Mouse (Mus musculus) Patski (cell line): ENCODE measurements around the gene Dll3. TPM values are rescaled to one million over a fixed set of nuclear protein-coding genes. Genes with fewer than 3 reads are reported as not detected.
A peak's percentile ranks its signal among the peaks of the same experiment; 100 is the strongest.

ENCODE experiments used
- ATAC-seq: fragments of 100-300 bp; one replicate; pipeline ENCODE4 v1.8.0; 2021
- CTCF ChIA-PET: fragments of 350-600 bp; sonication (Branson Sonifier 250); formaldehyde crosslinking; loops from one replicate; lab custom pipeline; 2022; ENCODE audit warnings: inconsistent platforms; lab: Charles Lee
- POLR2A ChIA-PET: fragments of 350-600 bp; sonication (Branson Sonifier 250); formaldehyde crosslinking; loops from one replicate; lab custom pipeline; 2022; ENCODE audit warnings: antibody characterized with exemption, inconsistent platforms; lab: Charles Lee
- DNase-seq: peaks from one replicate; pipeline ENCODE4 v3.0.0-alpha.2; 2011; ENCODE audit warnings: low read depth, low spot score
- H3K27me3 ChIP-seq: fragments of 371-371 bp; one replicate; pipeline ENCODE4 v1.5.1; 2021
- CTCF ChIP-seq: fragments of 100-300 bp; IDR thresholded peaks from one replicate; pipeline ENCODE4 v1.5.1; 2021
- in situ Hi-C: fragments of 300-500 bp; cut with MboI; formaldehyde crosslinking; loops from 3 replicates; pipeline ENCODE4 v1.11.1; 2018; ENCODE audit warnings: low pct_unique_long_range_greater_than_20kb, mixed read lengths
- polyA plus RNA-seq: library from polyadenylated mRNA; unstranded; gene quantifications from one replicate; pipeline ENCODE4 v1.2.3, GENCODE M21; 2021

Dll3 gene
- polyA plus RNA-seq, 1 experiment from 2014 or later = 0.35 TPM

DNA sequence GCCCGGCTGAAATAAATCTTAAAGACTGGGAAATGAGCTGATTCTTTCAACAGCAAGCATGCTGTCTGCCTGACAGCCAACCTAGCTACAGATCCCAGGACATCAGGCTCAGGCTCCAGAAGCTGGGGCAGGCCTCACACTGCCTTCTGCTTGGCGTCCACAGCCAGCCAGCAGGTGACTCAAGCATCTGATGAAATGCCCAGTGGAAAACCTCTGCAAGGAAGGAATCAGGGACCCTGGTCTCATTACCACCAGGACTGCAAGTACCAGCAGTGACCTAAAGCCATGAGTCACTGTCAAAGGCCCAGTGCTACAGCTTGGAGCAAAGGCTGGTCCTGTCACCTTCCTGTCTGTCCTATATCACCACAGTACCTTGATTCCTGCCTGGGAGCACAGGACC, 33.4 kb upstream of the Dll3 start:
- no peak for TF ChIP-seq CTCF
- CTCF ChIA-PET = interaction anchor here (1.6 to 1.7 kb wide), 2 partner anchors 9 kb away, joined by 6 to 7 read pairs; no protein-coding TSS in a partner anchor
- in situ Hi-C loops = no loop called here
- ATAC-seq (no peak), DNase-seq (no peak)
- POLR2A ChIA-PET = interaction anchor here (1.1 kb wide), 1 partner anchor 22 kb away, joined by 3 read pairs; no protein-coding TSS in a partner anchor
- H3K27me3 ChIP-seq = no peaks in the 10 kb centered on the region

DNA sequence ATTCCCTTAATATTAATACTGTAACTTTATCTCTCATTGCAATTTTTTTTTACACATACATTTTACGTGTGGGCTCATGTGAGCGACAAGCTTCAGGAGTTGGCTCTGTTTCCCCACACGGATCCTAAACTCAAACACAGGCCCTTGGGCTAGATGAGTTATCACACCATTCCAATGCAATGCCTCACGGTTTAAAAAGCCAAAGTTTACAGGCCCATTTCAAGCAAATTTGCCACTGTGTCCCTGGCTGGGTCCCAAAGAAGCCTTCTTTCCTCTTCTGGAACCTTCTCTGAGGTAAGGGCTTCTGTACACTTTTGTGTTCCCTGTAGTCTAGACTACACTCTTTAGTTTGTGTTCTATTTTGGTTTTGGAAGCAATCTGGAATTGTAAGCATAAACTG, 32.5 kb upstream of the Dll3 start:
- in situ Hi-C loops = no loop called here
- POLR2A ChIA-PET = no interaction called here
- TF ChIP-seq CTCF = no peak
- CTCF ChIA-PET = interaction anchor here (1.6 to 1.7 kb wide), 2 partner anchors 8 to 10 kb away, joined by 6 to 7 read pairs; no protein-coding TSS in a partner anchor
- no peaks in the 10 kb centered on the region for H3K27me3 ChIP-seq
- no peak for DNase-seq
- ATAC-seq = no peak

DNA sequence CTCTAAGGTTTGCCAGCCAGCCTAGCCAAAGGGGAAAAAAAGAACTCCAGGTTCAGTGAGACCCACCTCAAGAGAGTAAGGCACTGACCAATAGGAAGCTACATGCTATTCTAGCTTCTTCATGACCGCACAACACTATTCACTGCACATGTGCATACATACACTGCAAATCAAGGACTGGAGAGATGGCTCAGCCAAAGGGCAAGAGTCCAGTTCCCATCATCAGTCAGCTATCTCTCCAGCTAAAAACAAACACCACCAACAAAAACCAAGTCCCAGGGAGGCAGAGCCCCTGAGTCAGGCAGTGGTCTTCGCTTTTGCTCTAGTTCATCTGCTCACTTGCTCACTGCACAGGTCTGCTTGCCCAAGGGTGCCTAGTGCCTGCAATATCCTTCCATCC, 26.2 kb upstream of the Dll3 start:
- no peak for TF ChIP-seq CTCF

DNA sequence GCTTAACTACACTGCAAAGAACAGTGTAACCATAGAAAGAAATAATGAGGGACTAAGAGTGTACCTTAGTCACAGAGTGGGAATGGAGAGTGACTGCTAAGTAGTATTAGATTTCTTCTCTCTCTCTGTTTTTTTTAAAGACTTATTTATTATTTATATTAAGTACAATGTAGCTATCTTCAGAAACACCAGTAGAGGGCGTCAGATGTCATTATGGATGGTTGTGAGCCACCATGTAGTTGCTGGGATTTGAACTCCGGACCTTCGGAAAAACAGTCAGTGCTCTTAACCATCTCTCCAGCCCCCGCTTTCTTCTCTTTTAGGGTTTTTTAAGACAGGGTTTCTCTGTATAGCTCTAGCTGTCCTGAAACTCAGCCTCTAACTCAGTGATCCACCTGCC, 24.4 kb upstream of the Dll3 start:
- ChIA-PET POLR2A (no interaction called here), CTCF (interaction anchor here (0.7 to 1.5 kb wide), 5 partner anchors 9 to 18 kb away, joined by 3 to 7 read pairs (median 6); no protein-coding TSS in a partner anchor)
- in situ Hi-C loops = no loop called here
- ATAC-seq = no peak
- no peaks in the 10 kb centered on the region for H3K27me3 ChIP-seq
- TF ChIP-seq CTCF = no peak
- no peak for DNase-seq

More for the DNA sequence above, 26.2 kb upstream of the Dll3 start:
- ChIA-PET CTCF (interaction anchor here (1.0 kb wide), 1 partner anchor 17 kb away, joined by 4 read pairs; no protein-coding TSS in a partner anchor), POLR2A (no interaction called here)
- no peaks in the 10 kb centered on the region for H3K27me3 ChIP-seq
- in situ Hi-C loops = no loop called here
- DNase-seq (no peak), ATAC-seq (no peak)

DNA sequence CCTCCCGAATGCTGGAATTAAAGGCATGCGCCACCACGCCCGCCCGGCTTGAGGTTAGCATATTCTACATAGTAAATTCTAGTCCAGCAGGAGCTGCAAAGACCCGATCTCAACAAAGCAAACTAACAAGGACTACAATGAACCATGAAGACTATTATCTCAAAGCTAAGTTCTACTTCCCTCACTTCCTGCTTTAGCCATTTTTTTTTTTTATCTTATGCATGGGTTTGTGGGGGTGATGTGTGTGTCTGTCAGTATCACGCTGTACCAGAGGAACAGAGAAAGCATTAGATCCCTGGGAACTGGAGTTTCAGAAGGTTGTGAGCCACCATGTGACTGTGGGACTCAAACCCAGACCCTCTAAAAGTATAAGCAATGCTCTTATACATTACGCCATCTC, 23.3 kb upstream of the Dll3 start:
- ChIA-PET POLR2A (no interaction called here), CTCF (interaction anchor here (1.5 kb wide), 1 partner anchor 14 kb away, joined by 4 read pairs; no protein-coding TSS in a partner anchor)
- ATAC-seq (no peak), DNase-seq (no peak)
- in situ Hi-C loops = no loop called here
- no peaks in the 10 kb centered on the region for H3K27me3 ChIP-seq
- no peak for TF ChIP-seq CTCF

DNA sequence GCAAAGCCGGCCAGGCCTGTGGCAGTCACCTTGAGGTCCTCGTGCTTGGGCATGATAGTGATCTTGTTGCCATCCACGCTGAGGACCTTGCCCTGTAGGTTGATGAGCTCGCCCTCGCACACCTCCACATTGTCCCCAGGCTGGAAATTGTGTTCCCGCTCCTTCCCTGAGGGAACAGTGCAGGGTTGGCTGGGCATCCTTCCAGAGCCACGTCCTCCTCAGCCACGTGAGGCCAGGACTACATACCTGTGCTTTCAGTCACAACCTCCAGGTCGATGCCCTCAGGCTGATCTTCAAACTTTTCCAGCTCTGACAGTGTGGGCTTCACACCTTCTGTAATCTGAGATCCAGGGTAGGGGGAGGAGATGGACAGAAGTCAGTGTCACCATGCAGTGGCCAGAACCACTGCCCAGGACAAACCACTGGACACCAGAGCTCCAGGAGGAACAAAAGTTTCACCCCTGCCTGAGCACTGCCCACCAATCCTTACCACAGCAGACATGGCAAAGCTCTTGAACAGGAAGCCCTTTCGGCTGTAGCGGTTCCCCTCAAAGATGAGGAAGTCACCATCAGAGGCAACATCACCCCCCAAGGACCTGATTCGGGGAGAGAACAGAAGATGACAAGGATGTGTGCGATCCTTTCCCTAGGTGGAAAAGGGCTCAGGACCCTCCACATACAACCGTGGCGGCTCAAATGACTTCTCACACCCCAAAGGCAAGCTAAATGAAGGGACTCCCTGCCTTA, 20.1 kb upstream of the Dll3 start:
- DNase-seq (no peak), ATAC-seq (no peak)
- ChIA-PET CTCF (interaction anchor here (1.7 to 2.1 kb wide), 2 partner anchors 17 to 23 kb away, joined by 7 read pairs; partner anchors contain the start of gene Supt5), POLR2A (interaction anchor here (1.5 kb wide), 1 partner anchor 11 kb away, joined by 3 read pairs; no protein-coding TSS in a partner anchor)
- no peaks in the 10 kb centered on the region for H3K27me3 ChIP-seq
- in situ Hi-C loops = no loop called here
- no peak for TF ChIP-seq CTCF

DNA sequence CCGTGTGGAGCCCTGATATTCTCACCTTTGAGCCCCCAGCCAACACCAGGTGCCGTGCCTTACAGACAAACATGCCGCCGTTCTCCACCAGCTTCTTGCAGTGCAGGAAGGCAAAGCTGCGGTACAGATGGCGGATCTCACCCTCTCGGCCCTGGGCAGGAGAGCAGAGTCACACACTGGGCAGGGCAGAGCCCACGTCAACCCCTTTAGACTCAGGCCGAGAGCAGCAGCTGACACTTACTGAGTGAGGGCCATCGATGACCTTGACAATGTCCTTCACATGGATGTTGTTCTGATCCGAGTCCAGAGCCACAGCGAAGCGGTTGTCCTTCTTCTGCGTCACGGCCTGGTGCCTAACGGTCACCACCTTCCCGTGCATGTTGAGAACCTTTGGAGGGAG, 16.7 kb upstream of the Dll3 start:
- H3K27me3 ChIP-seq = no peaks in the 10 kb centered on the region
- no peak for ATAC-seq
- POLR2A ChIA-PET = no interaction called here
- CTCF ChIA-PET = interaction anchor here (1.1 to 1.4 kb wide), 2 partner anchors 15 to 26 kb away, joined by 3 read pairs; no protein-coding TSS in a partner anchor
- no peak for DNase-seq
- in situ Hi-C loops = no loop called here
- no peak for TF ChIP-seq CTCF

DNA sequence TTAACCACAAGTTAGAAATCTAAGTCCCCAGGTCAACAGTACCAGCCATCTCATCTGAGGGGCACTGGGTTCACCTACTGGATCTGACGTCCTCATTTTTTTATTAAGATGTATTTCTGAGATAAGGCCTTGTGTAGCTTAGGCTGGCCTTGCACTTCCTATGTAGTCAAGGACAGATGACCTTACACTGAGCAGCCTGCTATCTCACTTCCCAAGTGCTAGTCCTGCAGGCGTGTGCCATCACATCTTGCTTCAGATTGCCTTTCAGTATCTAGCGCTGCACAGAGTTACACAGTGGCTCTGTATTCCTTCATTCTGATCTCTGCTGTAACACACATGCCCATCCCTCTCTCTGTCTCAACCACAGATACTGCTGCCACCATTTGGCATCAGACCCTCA, 16.0 kb upstream of the Dll3 start:
- in situ Hi-C loops = no loop called here
- ATAC-seq (no peak), DNase-seq (no peak)
- no peaks in the 10 kb centered on the region for H3K27me3 ChIP-seq
- CTCF ChIA-PET = interaction anchor here (1.4 kb wide), 1 partner anchor 27 kb away, joined by 3 read pairs; no protein-coding TSS in a partner anchor
- no peak for TF ChIP-seq CTCF
- POLR2A ChIA-PET = no interaction called here

DNA sequence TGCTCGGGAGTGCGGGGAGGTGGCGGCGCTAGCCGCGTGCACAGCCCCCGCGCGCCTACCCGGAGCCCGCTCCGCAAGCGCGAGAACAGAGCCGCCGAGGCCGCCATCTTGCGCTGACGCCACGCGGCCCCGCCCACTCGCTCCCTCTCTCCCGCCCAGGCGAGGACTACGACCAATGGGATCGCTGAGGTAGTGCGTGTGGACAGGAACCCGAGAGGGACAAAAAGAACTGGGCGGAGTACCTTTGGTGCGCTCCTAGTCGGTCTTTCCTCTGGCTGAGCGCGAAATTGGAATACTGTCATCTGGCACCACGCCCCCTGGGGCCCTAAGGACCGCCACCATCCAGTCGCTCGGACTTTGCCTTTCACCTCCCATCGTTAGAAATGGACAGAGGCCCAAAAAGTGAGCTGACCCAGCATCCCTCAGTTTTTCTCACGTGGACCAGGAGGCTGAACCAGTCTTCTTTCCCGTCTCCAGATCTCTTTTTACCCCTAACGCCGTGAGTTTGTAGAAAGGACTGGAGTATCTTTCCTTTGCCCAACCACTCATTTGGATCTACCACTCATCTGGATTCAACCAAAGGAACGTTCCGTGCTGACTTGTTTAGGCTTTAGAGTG, 10.0 kb upstream of the Dll3 start, which contains the start of gene Timm50:
TSS of gene Timm50 (minus strand) at position 147 of the 618 bp plus-strand sequence.
- in situ Hi-C loops = no loop called here
- ChIA-PET CTCF (no interaction called here), POLR2A (interaction anchor here (0.6 kb wide), 1 partner anchor 515 kb away, joined by 3 read pairs; no protein-coding TSS in a partner anchor)
- no peaks in the 10 kb centered on the region for H3K27me3 ChIP-seq
- no peak for TF ChIP-seq CTCF
- DNase-seq (peak; percentile 77), ATAC-seq (peak; percentile 81)

DNA sequence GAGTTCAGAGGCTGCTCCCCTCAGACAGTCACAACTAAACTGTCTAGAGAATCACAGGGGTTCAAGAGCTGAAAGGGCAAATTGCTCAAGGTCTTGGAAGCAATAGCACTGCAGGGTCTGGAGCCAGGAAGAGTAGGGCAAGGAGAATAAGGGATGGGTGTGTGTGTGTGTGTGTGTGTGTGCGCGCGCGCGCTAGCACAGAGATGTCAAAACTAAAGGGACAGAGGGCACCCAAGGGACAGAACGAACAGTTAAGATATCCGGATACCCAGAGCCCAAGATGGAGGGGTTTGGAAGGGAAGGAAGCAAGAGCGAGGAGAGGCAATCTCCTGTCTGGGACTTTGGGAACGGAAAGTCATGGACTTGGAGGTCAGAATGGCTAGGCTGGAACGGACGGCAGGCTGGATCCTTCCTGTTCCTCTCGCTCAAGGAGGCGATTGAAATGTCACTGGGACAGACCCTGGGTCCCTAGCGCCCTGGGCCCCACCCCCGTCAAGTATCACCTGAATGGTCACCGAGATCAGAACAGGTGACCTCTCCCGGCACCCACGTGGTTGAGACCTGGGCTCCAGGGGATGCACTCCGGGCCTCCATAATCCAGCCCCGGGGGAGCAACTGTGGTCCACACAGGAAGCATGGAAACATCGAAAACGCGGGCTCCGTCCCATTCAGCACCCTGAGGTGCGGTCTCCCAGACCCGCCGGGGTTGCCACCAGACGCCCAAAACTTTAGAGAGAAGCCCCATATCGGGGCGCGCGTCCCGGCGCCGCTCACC, 9.3 kb upstream of the Dll3 start:
- in situ Hi-C loops = no loop called here
- ATAC-seq (peak; percentile 27), DNase-seq (no peak)
- no peak for TF ChIP-seq CTCF
- H3K27me3 ChIP-seq = no peaks in the 10 kb centered on the region
- ChIA-PET CTCF (interaction anchor here (1.4 kb wide), 1 partner anchor 9 kb away, joined by 5 read pairs; the partner anchor contains the start of gene Dll3), POLR2A (no interaction called here)
